Mouse (Mus musculus): ENCODE measurements at regions not wholly inside any gene's neighbourhood (a gene's known extent, or its start where the extent isn't known, plus 50 kb on each side); places are given as distances from the start of the nearest gene placed in this dataset.

DNA sequence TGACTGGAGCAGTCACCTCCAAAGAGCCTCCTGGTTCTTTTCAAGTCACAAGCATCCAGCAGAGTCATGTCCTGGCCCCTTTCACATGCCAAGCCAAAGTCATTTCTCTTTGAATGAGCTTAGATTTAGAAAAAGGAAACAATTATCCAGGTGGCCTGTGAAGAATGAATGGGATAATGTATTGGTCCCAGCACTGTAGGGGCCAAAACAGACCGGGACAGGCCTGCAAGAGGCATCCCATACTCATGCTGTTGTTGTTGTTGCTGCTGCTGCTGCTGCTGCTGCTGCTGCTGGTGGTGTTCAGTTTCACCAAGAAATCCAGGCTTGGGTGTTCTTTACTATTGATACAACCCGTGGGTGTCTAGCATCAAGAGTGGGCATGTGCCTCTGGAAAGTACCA lies 113.1 kb upstream of the Mgme1 start:
- no peaks in the 10 kb centered on the region for H3K9me3 ChIP-seq
- H3K36me3 ChIP-seq: no peaks in the 10 kb centered on the region
- ATAC-seq (ENCODE audit: insufficient number of reproducible peaks, insufficient read depth, low FRiP score, low TSS enrichment): no peak
- H3K27me3 ChIP-seq: 0 out of 2 replicates have a peak, but pooled peaks cover 4% of the 10 kb centered on the region
- no peak overlapping the region for H3K27ac ChIP-seq
- no peak overlapping the region for H3K9ac ChIP-seq
- peaks cover 51% of the 10 kb centered on the region for H3K4me1 ChIP-seq
- H3K4me3 ChIP-seq: no peak overlapping the region
- WGBS: 10% methylated on average over 2 of the region's 2 CpGs
- H3K4me2 ChIP-seq (replicated peaks): no peak overlapping the region

GRCm38 (mm10) chr2:144158256-144158655 lies 112.2 kb upstream of the Mgme1 start:
- Histone ChIP-seq H3K27ac (peak overlapping the region; percentile 30), H3K4me3 (no peak overlapping the region), H3K4me2 (replicated peaks) (no peak overlapping the region), H3K9ac (no peak overlapping the region), H3K27me3 (0 out of 2 replicates have a peak, but pooled peaks cover 4% of the 10 kb centered on the region), H3K4me1 (peaks cover 51% of the 10 kb centered on the region), H3K36me3 (no peaks in the 10 kb centered on the region), H3K9me3 (no peaks in the 10 kb centered on the region)
- no peak for ATAC-seq (ENCODE audit: insufficient number of reproducible peaks, insufficient read depth, low FRiP score, low TSS enrichment)
- 33% methylated on average over 8 of the region's 8 CpGs for WGBS

GRCm38 (mm10) chr2:144159854-144160331 lies 110.6 kb upstream of the Mgme1 start:
- H3K27me3 ChIP-seq: 0 out of 2 replicates have a peak, but pooled peaks cover 4% of the 10 kb centered on the region
- H3K4me3 ChIP-seq: 0 out of 2 replicates have a peak overlapping the region, but pooled peaks have one; percentile 2
- peaks cover 65% of the 10 kb centered on the region for H3K4me1 ChIP-seq
- H3K4me2 ChIP-seq (replicated peaks): peak overlapping the region; percentile 22; the same call in 1 of the 2 replicates
- H3K27ac ChIP-seq: peak overlapping the region; percentile 95
- WGBS: 37% methylated on average over 9 of the region's 9 CpGs
- H3K36me3 ChIP-seq: no peaks in the 10 kb centered on the region
- ATAC-seq (ENCODE audit: insufficient number of reproducible peaks, insufficient read depth, low FRiP score, low TSS enrichment): peak; percentile 50; the same call in 1 of the 2 replicates
- no peaks in the 10 kb centered on the region for H3K9me3 ChIP-seq
- H3K9ac ChIP-seq: no peak overlapping the region

DNA sequence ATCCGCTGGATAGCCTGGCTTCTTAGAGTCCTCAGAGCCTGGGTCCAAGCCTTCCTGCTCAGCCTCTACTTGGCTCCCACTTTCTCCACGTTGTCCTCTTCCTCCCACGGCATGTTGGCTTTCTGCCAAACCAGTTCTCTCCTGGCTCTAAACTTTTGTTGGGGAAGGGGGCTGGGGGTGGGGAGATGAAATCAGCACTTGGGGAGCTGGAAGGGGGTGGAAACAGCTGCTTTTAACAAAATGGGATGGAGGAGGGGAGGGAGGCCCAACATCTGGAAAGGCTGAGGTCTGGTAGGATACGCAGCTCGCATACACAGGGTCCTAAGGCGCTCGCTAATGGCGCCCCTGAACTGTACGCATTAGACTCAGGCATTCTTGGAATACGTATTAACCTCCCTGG lies 110.0 kb upstream of the Mgme1 start:
- H3K9me3 ChIP-seq: no peaks in the 10 kb centered on the region
- no peaks in the 10 kb centered on the region for H3K36me3 ChIP-seq
- H3K9ac ChIP-seq: no peak overlapping the region
- peak; percentile 70 for ATAC-seq (ENCODE audit: insufficient number of reproducible peaks, insufficient read depth, low FRiP score, low TSS enrichment)
- peak overlapping the region; percentile 95 for H3K27ac ChIP-seq
- H3K27me3 ChIP-seq: 0 out of 2 replicates have a peak, but pooled peaks cover 4% of the 10 kb centered on the region
- H3K4me1 ChIP-seq: peaks cover 66% of the 10 kb centered on the region
- 0 out of 2 replicates have a peak overlapping the region, but pooled peaks have one; percentile 2 for H3K4me3 ChIP-seq
- H3K4me2 ChIP-seq (replicated peaks): peak overlapping the region; percentile 22; the same call in 1 of the 2 replicates
- 29% methylated on average over 10 of the region's 10 CpGs for WGBS

DNA sequence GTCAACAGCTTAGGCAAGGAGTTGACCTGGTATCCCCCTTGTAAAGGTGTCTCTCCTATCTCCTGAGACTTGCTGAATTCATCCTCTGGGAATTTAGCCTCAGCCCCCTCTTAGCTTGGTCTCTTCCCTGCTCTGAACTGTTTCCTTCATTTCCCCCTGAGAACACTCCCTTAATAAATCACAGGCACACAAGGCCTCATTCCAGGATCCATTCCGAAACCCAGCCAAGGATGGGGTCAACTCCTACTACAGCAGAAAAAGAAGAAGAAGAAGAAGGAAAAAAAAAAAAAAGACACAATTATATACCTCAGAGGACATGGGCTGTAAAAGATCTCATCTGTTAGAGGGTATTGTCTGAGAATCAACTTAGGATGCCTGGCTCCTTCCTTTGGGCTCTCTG lies 108.6 kb upstream of the Mgme1 start:
- 58% methylated on average over 1 of the region's 1 CpGs for WGBS
- Histone ChIP-seq H3K4me1 (peaks cover 70% of the 10 kb centered on the region), H3K27me3 (no peaks in the 10 kb centered on the region), H3K9me3 (no peaks in the 10 kb centered on the region), H3K27ac (0 out of 2 replicates have a peak overlapping the region, but pooled peaks have one; percentile 95), H3K9ac (no peak overlapping the region), H3K36me3 (no peaks in the 10 kb centered on the region), H3K4me2 (replicated peaks) (no peak overlapping the region), H3K4me3 (no peak overlapping the region)
- no peak for ATAC-seq (ENCODE audit: insufficient number of reproducible peaks, insufficient read depth, low FRiP score, low TSS enrichment)

DNA sequence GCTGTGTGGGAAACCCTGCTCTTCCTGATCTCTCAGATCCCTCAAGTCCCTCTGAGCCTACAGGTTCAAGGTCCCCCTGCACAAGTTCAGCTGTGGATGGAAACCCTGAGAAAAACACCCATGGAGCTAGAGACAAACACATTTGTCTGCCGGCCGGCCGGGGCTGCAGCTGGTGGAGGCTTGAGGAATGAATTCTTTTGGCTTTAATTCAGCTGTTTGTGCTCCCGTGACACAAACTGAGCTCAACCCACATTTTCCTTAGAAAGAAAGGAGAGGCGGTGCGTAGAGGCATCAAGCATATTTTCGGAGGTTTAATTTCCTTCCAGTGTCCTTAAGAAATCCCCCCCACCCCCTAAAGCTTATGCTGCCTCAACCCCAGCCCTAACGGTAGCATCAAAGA lies 106.4 kb upstream of the Mgme1 start:
- no peak for ATAC-seq (ENCODE audit: insufficient number of reproducible peaks, insufficient read depth, low FRiP score, low TSS enrichment)
- no peaks in the 10 kb centered on the region for H3K9me3 ChIP-seq
- no peak overlapping the region for H3K9ac ChIP-seq
- peak overlapping the region; percentile 72 for H3K4me2 ChIP-seq (replicated peaks)
- H3K4me3 ChIP-seq: 0 out of 2 replicates have a peak overlapping the region, but pooled peaks have one; percentile 58
- peaks cover 50% of the 10 kb centered on the region for H3K4me1 ChIP-seq
- no peaks in the 10 kb centered on the region for H3K36me3 ChIP-seq
- WGBS: 7% methylated on average over 8 of the region's 8 CpGs
- peak overlapping the region; percentile 81 for H3K27ac ChIP-seq
- no peaks in the 10 kb centered on the region for H3K27me3 ChIP-seq

GRCm38 (mm10) chr2:144164986-144165821 lies 105.3 kb upstream of the Mgme1 start:
- Histone ChIP-seq H3K36me3 (no peaks in the 10 kb centered on the region), H3K9ac (peak overlapping the region; percentile 73), H3K9me3 (no peaks in the 10 kb centered on the region), H3K4me3 (peak overlapping the region; percentile 58), H3K4me1 (peaks cover 42% of the 10 kb centered on the region), H3K27ac (peak overlapping the region; percentile 95), H3K4me2 (replicated peaks) (peak overlapping the region; percentile 72), H3K27me3 (no peaks in the 10 kb centered on the region)
- WGBS: under 1% methylated on average over 37 of the region's 37 CpGs
- peak; percentile 50; the same call in 1 of the 2 replicates for ATAC-seq (ENCODE audit: insufficient number of reproducible peaks, insufficient read depth, low FRiP score, low TSS enrichment)

DNA sequence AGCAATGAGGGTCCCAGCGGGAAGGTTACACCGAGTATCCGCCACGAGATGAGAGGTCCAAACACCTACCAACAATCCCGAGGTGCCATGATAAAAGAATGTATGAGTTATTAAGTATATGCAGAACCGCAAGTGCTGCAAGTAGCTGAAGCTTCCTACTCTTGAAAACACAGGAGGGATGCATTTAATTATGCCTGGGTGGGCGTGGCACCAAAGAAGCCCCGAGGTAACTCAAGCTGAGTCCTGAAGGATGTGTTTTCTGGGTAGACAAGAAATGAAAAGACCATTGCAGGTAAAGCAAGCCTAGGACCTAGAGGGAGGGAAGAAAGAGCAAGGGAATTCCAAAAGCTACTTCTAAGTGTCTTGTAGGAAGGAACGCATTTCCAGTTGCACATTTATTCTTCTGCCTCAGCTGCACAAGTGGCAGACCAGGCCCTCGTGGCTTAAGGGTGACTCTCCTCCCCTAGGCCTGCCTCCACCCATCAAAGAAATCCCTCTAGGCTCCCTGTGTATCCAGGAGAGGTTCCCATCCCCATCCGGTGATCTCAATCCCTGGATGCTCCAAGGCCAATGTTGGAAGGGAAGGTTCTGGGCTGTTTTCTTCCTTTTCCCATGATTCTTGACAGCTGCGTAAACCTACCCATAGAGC lies 104.2 kb upstream of the Mgme1 start:
- Histone ChIP-seq H3K9ac (peak overlapping the region; percentile 73; the same call in 1 of the 2 replicates), H3K4me1 (peaks cover 32% of the 10 kb centered on the region), H3K36me3 (no peaks in the 10 kb centered on the region), H3K9me3 (no peaks in the 10 kb centered on the region), H3K27ac (peak overlapping the region; percentile 95), H3K4me3 (peak overlapping the region; percentile 58), H3K4me2 (replicated peaks) (peak overlapping the region; percentile 72), H3K27me3 (no peaks in the 10 kb centered on the region)
- ATAC-seq (ENCODE audit: insufficient number of reproducible peaks, insufficient read depth, low FRiP score, low TSS enrichment): no peak
- 27% methylated on average over 12 of the region's 12 CpGs for WGBS

DNA sequence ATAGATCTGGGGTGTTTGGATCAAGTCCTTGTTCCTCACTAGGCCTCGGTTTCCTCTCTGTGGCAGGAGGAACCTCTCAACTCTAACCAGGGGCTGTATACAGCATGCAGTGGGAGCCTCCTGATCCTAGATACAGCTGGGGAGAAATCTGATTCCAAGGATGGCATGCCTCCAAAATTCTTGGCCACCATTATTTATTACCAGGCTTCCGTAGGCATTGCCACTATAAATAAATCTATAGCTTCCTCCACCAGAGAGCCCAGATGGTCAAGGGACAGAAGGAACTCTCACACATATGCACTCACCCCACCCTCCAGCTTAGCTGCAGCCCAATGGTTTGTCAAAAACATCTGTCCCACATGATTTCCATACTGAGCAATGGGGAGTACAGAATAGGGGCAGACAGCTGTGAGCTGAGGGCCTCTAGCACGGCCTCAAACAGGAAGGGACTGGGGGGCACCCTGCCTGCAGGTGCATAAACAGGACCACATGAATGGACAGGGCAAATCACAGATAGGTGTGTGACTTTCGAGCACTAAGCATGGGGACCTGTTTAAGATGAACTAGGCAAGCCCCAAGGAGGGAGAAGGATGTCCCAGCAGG lies 100.8 kb upstream of the Mgme1 start:
- Histone ChIP-seq H3K9me3 (no peaks in the 10 kb centered on the region), H3K27me3 (no peaks in the 10 kb centered on the region), H3K4me2 (replicated peaks) (no peak overlapping the region), H3K9ac (no peak overlapping the region), H3K36me3 (no peaks in the 10 kb centered on the region), H3K27ac (no peak overlapping the region), H3K4me3 (no peak overlapping the region), H3K4me1 (peaks cover 15% of the 10 kb centered on the region; the same call in 1 of the 2 replicates)
- 60% methylated on average over 4 of the region's 4 CpGs for WGBS
- no peak for ATAC-seq (ENCODE audit: insufficient number of reproducible peaks, insufficient read depth, low FRiP score, low TSS enrichment)

GRCm38 (mm10) chr2:144172100-144172770 lies 98.2 kb upstream of the Mgme1 start:
- H3K4me2 ChIP-seq (replicated peaks): peak overlapping the region; percentile 47
- H3K4me3 ChIP-seq: peak overlapping the region; percentile 24
- ATAC-seq (ENCODE audit: insufficient number of reproducible peaks, insufficient read depth, low FRiP score, low TSS enrichment): peak; percentile 96
- H3K9ac ChIP-seq: peak overlapping the region; percentile 34
- H3K9me3 ChIP-seq: no peaks in the 10 kb centered on the region
- WGBS: 18% methylated on average over 9 of the region's 9 CpGs
- H3K27me3 ChIP-seq: no peaks in the 10 kb centered on the region
- H3K4me1 ChIP-seq: peaks cover 3% of the 10 kb centered on the region; the same call in 1 of the 2 replicates
- H3K27ac ChIP-seq: peak overlapping the region; percentile 8; the same call in 1 of the 2 replicates
- no peaks in the 10 kb centered on the region for H3K36me3 ChIP-seq
